Mouse (Mus musculus) midbrain, postnatal 0 days (tissue): Measurements from ENCODE around the gene Hlf. TPM values are rescaled to one million over a fixed set of nuclear protein-coding genes. Genes with fewer than 3 reads are reported as not detected.

Experiments used
- ATAC-seq: fragments of 200-750 bp; cut with Nextera tagmentation; 2 replicates; pipeline ENCODE4 v1.8.0; 2017; ENCODE audit warnings: moderate number of reproducible peaks, mild to moderate bottlenecking, moderate TSS enrichment, moderate library complexity; ENCODE audit not compliant: low FRiP score
- DNase-seq: peaks from one replicate; pipeline ENCODE4 v3.0.0-alpha.2; 2015; ENCODE audit warnings: low spot score
- H3K27ac ChIP-seq: fragments of 300-500 bp; sonication (generic); 2 replicates; pipeline ENCODE4 v1.5.1; 2014; ENCODE audit warnings: low read depth, mild to moderate bottlenecking, low read length, mixed read lengths
- H3K27me3 ChIP-seq: fragments of 300-500 bp; sonication (generic); 2 replicates; pipeline ENCODE4 v1.6.1; 2014; ENCODE audit warnings: low read length, control low read depth, mixed read lengths; ENCODE audit not compliant: insufficient read depth
- H3K36me3 ChIP-seq: fragments of 300-500 bp; sonication (generic); 2 replicates; pipeline ENCODE4 v1.6.1; 2014; ENCODE audit warnings: low read length, control low read depth, mixed read lengths; ENCODE audit not compliant: insufficient read depth
- H3K4me1 ChIP-seq: fragments of 300-500 bp; sonication (generic); 2 replicates; pipeline ENCODE4 v1.6.1; 2014; ENCODE audit warnings: mild to moderate bottlenecking, control low read depth, antibody characterized with exemption, low read length, mixed read lengths; ENCODE audit not compliant: insufficient read depth
- H3K4me2 ChIP-seq: fragments of 300-500 bp; sonication (generic); 2 replicates; pipeline ENCODE4 v1.6.1; 2014; ENCODE audit warnings: low read depth, mild to moderate bottlenecking, low read length, mixed read lengths; ENCODE audit not compliant: poor library complexity, severe bottlenecking
- H3K4me3 ChIP-seq: fragments of 300-500 bp; sonication (generic); 2 replicates; pipeline ENCODE4 v1.5.1; 2014; ENCODE audit warnings: low read depth, mild to moderate bottlenecking, low read length, moderate library complexity
- H3K9ac ChIP-seq: fragments of 300-500 bp; sonication (generic); replicated peaks from 2 replicates; pipeline ENCODE4 v1.6.1; 2014; ENCODE audit warnings: mild to moderate bottlenecking, low read length, moderate library complexity, mixed read lengths; ENCODE audit not compliant: poor library complexity, severe bottlenecking
- H3K9me3 ChIP-seq: fragments of 300-500 bp; sonication (generic); 2 replicates; pipeline ENCODE4 v1.6.1; 2016; ENCODE audit warnings: low read length, control low read depth
- CTCF ChIP-seq: IDR thresholded peaks from 2 replicates; pipeline ENCODE4 v1.5.1; 2016; ENCODE audit warnings: antibody characterized with exemption, mild to moderate bottlenecking
- WGBS: fragments of 180-500 bp; shearing (Covaris S2); extraction: QIAGEN DNeasy Blood & Tissue Kit; methylation state at CpG from one replicate; pipeline ENCODE4 v1.1.7; 2014; 5-methylcytosine and 5-hydroxymethylcytosine counted together
- polyA plus RNA-seq: library from polyadenylated mRNA; unstranded; fragments of >200 nt; fragmentation: Nextera tagmentation; extraction: Ambion mirVana; gene quantifications from 2 replicates; pipeline ENCODE4 v1.2.1, GENCODE M21; 2015
- total RNA-seq: library from RNA; depleted of rRNA; stranded (reverse); fragments of >200 nt; gene quantifications from 2 replicates; pipeline ENCODE4 v1.2.3, GENCODE M21; 2014

The Hlf gene
- total and polyA plus RNA-seq, 2 experiments from 2014 or later, result 9.0 to 11.2 TPM

GRCm38 (mm10) chr11:90417921-90418320 lies 27.2 kb upstream of the Hlf start:
- Histone ChIP-seq H3K27me3 (peaks cover 6% of the 10 kb centered on the region), H3K9me3 (no peaks in the 10 kb centered on the region), H3K4me3 (peak overlapping the region; percentile 36), H3K9ac (0 out of 2 replicates have a peak overlapping the region, but pooled peaks have one; percentile 29), H3K36me3 (no peaks in the 10 kb centered on the region), H3K4me1 (no peaks in the 10 kb centered on the region), H3K4me2 (peak overlapping the region; percentile 72), H3K27ac (peak overlapping the region; percentile 38; the same call in 1 of the 2 replicates)
- TF ChIP-seq CTCF, result no peak
- WGBS, result under 1% methylated on average over 42 of the region's 42 CpGs
- ATAC-seq (peak; percentile 99), DNase-seq (peak; percentile 97)

GRCm38 (mm10) chr11:90417011-90417410 lies 26.3 kb upstream of the Hlf start:
- DNase-seq, result no peak
- no peaks in the 10 kb centered on the region for H3K9me3 ChIP-seq
- H3K4me1 ChIP-seq, result no peaks in the 10 kb centered on the region
- H3K4me2 ChIP-seq, result peak overlapping the region; percentile 72
- WGBS, result 78% methylated on average over 5 of the region's 5 CpGs
- H3K36me3 ChIP-seq, result no peaks in the 10 kb centered on the region
- no peak for TF ChIP-seq CTCF
- H3K27me3 ChIP-seq, result peaks cover 6% of the 10 kb centered on the region
- ATAC-seq, result no peak
- H3K9ac ChIP-seq, result no peak overlapping the region
- no peak overlapping the region for H3K4me3 ChIP-seq
- no peak overlapping the region for H3K27ac ChIP-seq

DNA sequence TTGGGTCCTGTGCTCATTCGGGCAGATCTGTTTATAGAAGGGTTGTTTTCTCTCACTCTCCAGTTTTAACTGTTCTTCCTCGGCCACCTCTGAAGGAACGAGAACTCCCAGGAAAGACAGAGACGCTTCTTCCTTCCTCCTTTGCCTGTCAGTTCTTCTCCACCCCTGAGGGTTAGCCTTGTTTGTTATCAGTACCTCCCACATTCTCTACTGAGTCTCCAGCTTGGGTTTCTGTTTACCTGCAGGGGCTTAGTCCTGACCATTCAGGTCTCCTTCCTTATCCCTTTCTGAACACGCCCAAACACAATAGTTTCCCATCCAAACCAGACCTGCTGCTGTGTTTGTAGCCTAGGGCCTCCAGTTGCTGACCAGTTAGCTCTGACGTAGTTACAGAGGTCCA lies 8.2 kb upstream of the Hlf start:
- Histone ChIP-seq H3K9ac (no peak overlapping the region), H3K27ac (no peak overlapping the region), H3K36me3 (no peaks in the 10 kb centered on the region), H3K9me3 (no peaks in the 10 kb centered on the region), H3K27me3 (no peaks in the 10 kb centered on the region), H3K4me2 (no peak overlapping the region), H3K4me1 (no peaks in the 10 kb centered on the region), H3K4me3 (no peak overlapping the region)
- 56% methylated on average over 6 of the region's 6 CpGs for WGBS
- DNase-seq, result no peak
- no peak for TF ChIP-seq CTCF
- ATAC-seq, result no peak

GRCm38 (mm10) chr11:90391271-90392185 lies 833 bp upstream of the Hlf start:
- Histone ChIP-seq H3K27ac (no peak overlapping the region), H3K9me3 (no peaks in the 10 kb centered on the region), H3K27me3 (no peaks in the 10 kb centered on the region), H3K4me2 (peak overlapping the region; percentile 92), H3K4me1 (no peaks in the 10 kb centered on the region), H3K36me3 (no peaks in the 10 kb centered on the region), H3K4me3 (peak overlapping the region; percentile 47), H3K9ac (peak overlapping the region; percentile 55; the same call in 1 of the 2 replicates)
- WGBS, result 12% methylated on average over 14 of the region's 14 CpGs
- DNase-seq, result no peak
- ATAC-seq, result no peak
- TF ChIP-seq CTCF, result no peak

DNA sequence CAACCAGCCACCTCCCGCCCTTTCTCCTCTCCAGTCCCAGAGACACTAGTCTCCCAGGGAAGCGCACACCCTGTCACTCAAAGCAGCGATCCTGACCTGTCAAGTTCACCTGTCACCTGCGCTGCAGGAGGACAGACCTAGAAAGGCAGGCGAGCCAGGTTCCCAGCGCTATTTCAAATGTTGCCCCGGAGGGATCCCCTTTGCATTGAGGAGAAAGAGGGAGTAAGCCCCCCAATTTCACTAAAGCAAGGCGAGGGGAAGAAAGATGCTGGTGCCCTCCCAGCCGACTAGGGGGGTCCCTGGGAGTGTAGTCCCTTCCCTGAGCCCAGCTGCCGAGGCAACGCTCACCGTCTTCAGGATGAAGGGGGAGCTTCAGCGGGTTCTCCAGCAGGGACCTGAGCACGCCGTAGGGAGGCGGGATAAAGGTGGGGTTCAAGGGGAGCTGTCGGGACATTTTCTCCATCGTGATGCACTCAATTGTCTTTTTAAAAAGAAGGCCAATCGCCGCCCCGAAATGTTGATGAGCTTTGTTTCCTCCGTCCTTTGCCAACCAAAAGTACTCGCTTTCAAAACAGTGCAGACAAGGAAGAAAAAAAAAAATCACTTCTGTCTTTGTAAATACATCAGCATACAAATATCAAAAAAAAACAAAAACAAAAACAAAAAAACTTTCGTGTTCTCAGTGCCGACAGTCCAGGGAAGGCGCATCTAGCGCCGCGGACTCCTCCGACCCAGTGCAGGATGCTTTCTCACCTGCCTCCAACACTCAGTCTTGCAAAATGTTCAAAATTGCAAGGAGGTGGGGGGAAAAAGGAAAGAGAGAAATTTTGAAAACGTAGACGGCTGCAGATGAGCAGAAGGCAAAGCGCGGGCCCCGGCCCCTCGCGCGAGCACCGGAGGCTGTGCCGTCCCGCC lies 536 bp downstream of the Hlf start:
- Histone ChIP-seq H3K4me3 (peak overlapping the region; percentile 47), H3K9me3 (no peaks in the 10 kb centered on the region), H3K4me1 (no peaks in the 10 kb centered on the region), H3K9ac (peak overlapping the region; percentile 55), H3K27ac (no peak overlapping the region), H3K36me3 (no peaks in the 10 kb centered on the region), H3K4me2 (peak overlapping the region; percentile 92), H3K27me3 (no peaks in the 10 kb centered on the region)
- no peak for TF ChIP-seq CTCF
- DNase-seq (no peak), ATAC-seq (peak; percentile 64)
- under 1% methylated on average over 41 of the region's 41 CpGs for WGBS
